Mouse (Mus musculus) limb, embryonic 11.5 days (tissue): ENCODE data around the gene Kif22. TPM values are rescaled to one million over a fixed set of nuclear protein-coding genes. Genes with fewer than 3 reads are reported as not detected.
A peak's percentile ranks its signal among the peaks of the same experiment; 100 is the strongest.

Experiments
- ATAC-seq: fragments of 200-750 bp; cut with Nextera tagmentation; 2 replicates; pipeline ENCODE4 v1.8.0; 2017; ENCODE audit warnings: low read depth; ENCODE audit not compliant: insufficient number of reproducible peaks, low FRiP score, low TSS enrichment
- DNase-seq: peaks from one replicate; pipeline ENCODE4 v3.0.0-alpha.2; 2015; ENCODE audit warnings: low spot score
- H3K27ac ChIP-seq: fragments of 300-500 bp; sonication (generic); replicated peaks from 2 replicates; pipeline ENCODE4 v1.5.1; 2014; ENCODE audit warnings: low read depth, mild to moderate bottlenecking, low read length
- H3K27me3 ChIP-seq: fragments of 300-500 bp; sonication (generic); 2 replicates; pipeline ENCODE4 v1.6.1; 2014; ENCODE audit warnings: mild to moderate bottlenecking, low read length, mixed read lengths; ENCODE audit not compliant: control insufficient read depth, insufficient read depth
- H3K36me3 ChIP-seq: fragments of 300-500 bp; sonication (generic); 2 replicates; pipeline ENCODE4 v1.6.1; 2014; ENCODE audit warnings: mild to moderate bottlenecking, low read length, moderate library complexity, mixed read lengths; ENCODE audit not compliant: control insufficient read depth, insufficient read depth
- H3K4me1 ChIP-seq: fragments of 300-500 bp; sonication (generic); 2 replicates; pipeline ENCODE4 v1.6.1; 2014; ENCODE audit warnings: low read length, mixed read lengths; ENCODE audit not compliant: control insufficient read depth, insufficient read depth
- H3K4me2 ChIP-seq: fragments of 300-500 bp; sonication (generic); 2 replicates; pipeline ENCODE4 v1.6.1; 2014; ENCODE audit warnings: low read depth, mild to moderate bottlenecking, moderate library complexity; ENCODE audit not compliant: severe bottlenecking
- H3K4me3 ChIP-seq: fragments of 300-500 bp; sonication (generic); 2 replicates; pipeline ENCODE4 v1.5.1; 2014; ENCODE audit warnings: low read depth, low read length
- H3K9ac ChIP-seq: fragments of 300-500 bp; sonication (generic); 2 replicates; pipeline ENCODE4 v1.6.1; 2014; ENCODE audit warnings: mild to moderate bottlenecking, low read length
- H3K9me3 ChIP-seq: fragments of 300-500 bp; sonication (generic); 2 replicates; pipeline ENCODE4 v1.6.1; 2016; ENCODE audit warnings: low read length; ENCODE audit not compliant: control insufficient read depth
- WGBS: fragments of 180-500 bp; shearing (Covaris S2); extraction: QIAGEN DNeasy Blood & Tissue Kit; methylation state at CpG from one replicate; pipeline ENCODE4 v1.1.7; 2014; 5-methylcytosine and 5-hydroxymethylcytosine counted together
- polyA plus RNA-seq: library from polyadenylated mRNA; unstranded; fragments of >200 nt; fragmentation: Nextera tagmentation; extraction: Ambion mirVana; gene quantifications from 2 replicates; pipeline ENCODE4 v1.2.1, GENCODE M21; 2014

Gene Kif22
- polyA plus RNA-seq, 1 experiment from 2014 or later: 196 TPM

- H3K4me1 ChIP-seq: no peaks in the 10 kb centered on the region
- ATAC-seq (no peak), DNase-seq (no peak)
- no peak overlapping the region for H3K4me3 ChIP-seq
- no peak overlapping the region for H3K4me2 ChIP-seq
- no peak overlapping the region for H3K9ac ChIP-seq
- H3K27me3 ChIP-seq: no peaks in the 10 kb centered on the region
- H3K36me3 ChIP-seq: no peaks in the 10 kb centered on the region; the same call in 1 of the 2 replicates
- no peaks in the 10 kb centered on the region for H3K9me3 ChIP-seq
- H3K27ac ChIP-seq: no peak overlapping the region
- WGBS: 77% methylated on average over 10 of the region's 10 CpGs
Measured at GRCm38 (mm10) chr7:126999568-126999967, 42.7 kb downstream of the Kif22 start.

GRCm38 (mm10) chr7:126996449-126996848, 45.8 kb downstream of the Kif22 start:
- ATAC-seq (no peak), DNase-seq (no peak)
- no peak overlapping the region for H3K4me3 ChIP-seq
- no peaks in the 10 kb centered on the region for H3K9me3 ChIP-seq
- H3K4me1 ChIP-seq: no peaks in the 10 kb centered on the region
- no peak overlapping the region for H3K4me2 ChIP-seq
- no peak overlapping the region for H3K9ac ChIP-seq
- no peaks in the 10 kb centered on the region; the same call in 1 of the 2 replicates for H3K36me3 ChIP-seq
- no peaks in the 10 kb centered on the region for H3K27me3 ChIP-seq
- 83% methylated on average over 4 of the region's 4 CpGs for WGBS
- H3K27ac ChIP-seq: no peak overlapping the region

- 74% methylated on average over 8 of the region's 8 CpGs for WGBS
- H3K27ac ChIP-seq: no peak overlapping the region
- H3K4me2 ChIP-seq: no peak overlapping the region
- no peak overlapping the region for H3K9ac ChIP-seq
- DNase-seq (no peak), ATAC-seq (no peak)
- H3K27me3 ChIP-seq: no peaks in the 10 kb centered on the region
- no peaks in the 10 kb centered on the region for H3K36me3 ChIP-seq
- no peaks in the 10 kb centered on the region for H3K9me3 ChIP-seq
- no peaks in the 10 kb centered on the region for H3K4me1 ChIP-seq
- H3K4me3 ChIP-seq: no peak overlapping the region
Measured at GRCm38 (mm10) chr7:126988816-126989215, 53.5 kb downstream of the Kif22 start.

- Histone ChIP-seq H3K4me2 (no peak overlapping the region), H3K9me3 (no peaks in the 10 kb centered on the region), H3K4me3 (no peak overlapping the region), H3K4me1 (no peaks in the 10 kb centered on the region), H3K27me3 (no peaks in the 10 kb centered on the region), H3K9ac (no peak overlapping the region), H3K27ac (no peak overlapping the region), H3K36me3 (no peaks in the 10 kb centered on the region)
- DNase-seq (peak; percentile 36), ATAC-seq (no peak)
- WGBS: 40% methylated on average over 9 of the region's 9 CpGs
Measured at GRCm38 (mm10) chr7:126986319-126986718, 56.0 kb downstream of the Kif22 start.

GRCm38 (mm10) chr7:126984667-126985444, 57.4 kb downstream of the Kif22 start:
- Histone ChIP-seq H3K9me3 (no peaks in the 10 kb centered on the region), H3K4me3 (no peak overlapping the region), H3K27me3 (no peaks in the 10 kb centered on the region), H3K36me3 (peaks cover 3% of the 10 kb centered on the region; the same call in 1 of the 2 replicates), H3K4me1 (no peaks in the 10 kb centered on the region), H3K9ac (no peak overlapping the region), H3K27ac (no peak overlapping the region), H3K4me2 (no peak overlapping the region)
- 35% methylated on average over 10 of the region's 10 CpGs for WGBS
- ATAC-seq: no peak
- DNase-seq: no peak

- no peak for DNase-seq
Measured at GRCm38 (mm10) chr7:126983113-126983512, 59.2 kb downstream of the Kif22 start.

GRCm38 (mm10) chr7:126982054-126982453, 60.2 kb downstream of the Kif22 start:
- DNase-seq (no peak), ATAC-seq (no peak)
- Histone ChIP-seq H3K36me3 (peaks cover 17% of the 10 kb centered on the region; the same call in 1 of the 2 replicates), H3K27ac (no peak overlapping the region), H3K4me1 (no peaks in the 10 kb centered on the region), H3K27me3 (no peaks in the 10 kb centered on the region), H3K4me3 (no peak overlapping the region), H3K4me2 (no peak overlapping the region), H3K9ac (no peak overlapping the region), H3K9me3 (no peaks in the 10 kb centered on the region)
- 95% methylated on average over 4 of the region's 4 CpGs for WGBS

More at GRCm38 (mm10) chr7:126983113-126983512, 59.2 kb downstream of the Kif22 start:
- Histone ChIP-seq H3K4me1 (no peaks in the 10 kb centered on the region), H3K9ac (no peak overlapping the region), H3K27me3 (no peaks in the 10 kb centered on the region), H3K9me3 (no peaks in the 10 kb centered on the region), H3K4me3 (no peak overlapping the region), H3K4me2 (no peak overlapping the region), H3K27ac (no peak overlapping the region), H3K36me3 (peaks cover 14% of the 10 kb centered on the region; the same call in 1 of the 2 replicates)
- WGBS: 85% methylated on average over 7 of the region's 7 CpGs
- no peak for ATAC-seq

- no peak overlapping the region for H3K27ac ChIP-seq
- H3K4me3 ChIP-seq: no peak overlapping the region
- DNase-seq (no peak), ATAC-seq (no peak)
- peaks cover 17% of the 10 kb centered on the region; the same call in 1 of the 2 replicates for H3K36me3 ChIP-seq
- H3K4me1 ChIP-seq: no peaks in the 10 kb centered on the region
- WGBS: 92% methylated on average over 2 of the region's 2 CpGs
- no peak overlapping the region for H3K4me2 ChIP-seq
- no peaks in the 10 kb centered on the region for H3K9me3 ChIP-seq
- no peaks in the 10 kb centered on the region for H3K27me3 ChIP-seq
- H3K9ac ChIP-seq: no peak overlapping the region
Measured at GRCm38 (mm10) chr7:126981601-126982000, 60.7 kb downstream of the Kif22 start.
